ENCODE assay signal across 10 mouse cellular contexts in genomic region chr16:90040771-90041364, GRCm38 (mm10).
DNase-seq lines count a peak whose midpoint lies in the region; ATAC-seq lines count a peak whose summit lies in the region.
"Had no signal": no experiment of that assay in that cellular context is flagged by ENCODE, and none has a peak within 500 bp of the region (broad histone marks: within the 10 kb centered on the region; RNA-seq: fewer than 3 reads in every experiment).

No protein-coding gene starts in this region.

- H3K4me1 ChIP-seq in midbrain, embryonic 14.5 days (ENCODE audit: control insufficient read depth, insufficient read depth, low read length): 0 out of 2 replicates have a peak, but pooled peaks cover 4% of the 10 kb centered on the region
- no peaks in the 10 kb centered on the region for H3K4me1 ChIP-seq in midbrain, embryonic 11.5 days (ENCODE audit: control insufficient read depth, insufficient read depth, low read length)
- peaks cover 26% of the 10 kb centered on the region for H3K4me1 ChIP-seq in liver, embryonic 11.5 days (replicated peaks; ENCODE audit: control insufficient read depth, insufficient read depth, low read length)
- no peaks in the 10 kb centered on the region for H3K4me1 ChIP-seq in kidney, embryonic 14.5 days (ENCODE audit: control insufficient read depth, insufficient read depth, low read length)

- intact Hi-C loops in left cerebral cortex, postnatal 25 days (cut with DNase I): no loop called here

- no peak overlapping the region for H3K27ac ChIP-seq in midbrain, embryonic 14.5 days (replicated peaks; ENCODE audit: low read depth, low read length)
- no peak overlapping the region for H3K27ac ChIP-seq in midbrain, embryonic 11.5 days (ENCODE audit: low read depth, low read length)
- no peak overlapping the region for H3K27ac ChIP-seq in liver, embryonic 11.5 days (ENCODE audit: low read depth, low read length)
- H3K27ac ChIP-seq in kidney, embryonic 14.5 days (ENCODE audit: low read depth, low read length): no peak overlapping the region
- H3K27ac ChIP-seq: embryonic facial prominence, embryonic 15.5 days; midbrain, embryonic 12.5 days had no signal

- DNase-seq in midbrain, embryonic 14.5 days: peak; percentile 72
- DNase-seq in midbrain, embryonic 11.5 days (ENCODE audit: low spot score, missing footprints): no peak
- DNase-seq in frontal cortex, adult 2 months (ENCODE audit: extremely low spot score in 1 of 2, low spot score in 1 of 2): peak; percentile 38 to 74
- DNase-seq in left cerebral cortex, postnatal 25 days (ENCODE audit: low spot score in 2 of 2): peak; percentile 74 to 83
- DNase-seq in thymus, postnatal 14 days: peak; percentile 65
- DNase-seq in liver, embryonic 11.5 days (ENCODE audit: low spot score): no peak

- 56% methylated on average over 8 of the region's 8 CpGs for WGBS in midbrain, embryonic 14.5 days
- 83% methylated on average over 8 of the region's 8 CpGs for WGBS in midbrain, embryonic 11.5 days
- WGBS in liver, embryonic 11.5 days: 57% methylated on average over 8 of the region's 8 CpGs
- WGBS in kidney, embryonic 14.5 days: 69% methylated on average over 8 of the region's 8 CpGs

- no peaks in the 10 kb centered on the region for H3K27me3 ChIP-seq in midbrain, embryonic 14.5 days (ENCODE audit: control insufficient read depth, insufficient read depth, low read length)
- H3K27me3 ChIP-seq in midbrain, embryonic 11.5 days (ENCODE audit: control insufficient read depth, insufficient read depth, low read length): no peaks in the 10 kb centered on the region
- H3K27me3 ChIP-seq in liver, embryonic 11.5 days (replicated peaks; ENCODE audit: control insufficient read depth, insufficient read depth, low read length): no peaks in the 10 kb centered on the region
- no peaks in the 10 kb centered on the region for H3K27me3 ChIP-seq in kidney, embryonic 14.5 days (ENCODE audit: control insufficient read depth, insufficient read depth, low read length)
- H3K27me3 ChIP-seq: embryonic facial prominence, embryonic 15.5 days; midbrain, embryonic 12.5 days had no signal

- H3K4me3 ChIP-seq in midbrain, embryonic 14.5 days (replicated peaks; ENCODE audit: low read depth, low read length): no peak overlapping the region
- H3K4me3 ChIP-seq in midbrain, embryonic 11.5 days (ENCODE audit: low read depth, low read length): no peak overlapping the region
- no peak overlapping the region for H3K4me3 ChIP-seq in liver, embryonic 11.5 days (ENCODE audit: low read depth, low read length)
- H3K4me3 ChIP-seq in kidney, embryonic 14.5 days (ENCODE audit: low read length): no peak overlapping the region
- H3K4me3 ChIP-seq: embryonic facial prominence, embryonic 15.5 days; midbrain, embryonic 12.5 days had no signal

- no peaks in the 10 kb centered on the region for H3K36me3 ChIP-seq in midbrain, embryonic 14.5 days (ENCODE audit: control insufficient read depth, insufficient read depth, low read length)
- no peaks in the 10 kb centered on the region for H3K36me3 ChIP-seq in midbrain, embryonic 11.5 days (ENCODE audit: control insufficient read depth, insufficient read depth, low read length)
- no peaks in the 10 kb centered on the region for H3K36me3 ChIP-seq in liver, embryonic 11.5 days (ENCODE audit: control insufficient read depth, insufficient read depth, low read length)
- no peaks in the 10 kb centered on the region for H3K36me3 ChIP-seq in kidney, embryonic 14.5 days (ENCODE audit: control insufficient read depth, insufficient read depth, low read length)
- H3K36me3 ChIP-seq: embryonic facial prominence, embryonic 15.5 days; midbrain, embryonic 12.5 days had no signal

- ATAC-seq in midbrain, embryonic 14.5 days (ENCODE audit: low FRiP score, low TSS enrichment): no peak
- ATAC-seq in midbrain, embryonic 11.5 days (ENCODE audit: low FRiP score): no peak
- ATAC-seq in megakaryocyte-erythroid progenitor cell, adult 5-6 weeks (replicated peaks; ENCODE audit: low FRiP score, low TSS enrichment, poor library complexity, severe bottlenecking): no peak
- no peak for ATAC-seq in liver, embryonic 11.5 days (replicated peaks; ENCODE audit: low FRiP score)
- ATAC-seq in kidney, embryonic 14.5 days (ENCODE audit: low FRiP score, low TSS enrichment): no peak

- no peak overlapping the region for H3K9ac ChIP-seq in midbrain, embryonic 14.5 days (replicated peaks; ENCODE audit: low read length)
- H3K9ac ChIP-seq in midbrain, embryonic 11.5 days (ENCODE audit: low read length): no peak overlapping the region
- no peak overlapping the region for H3K9ac ChIP-seq in liver, embryonic 11.5 days (ENCODE audit: low read depth, low read length)
- H3K9ac ChIP-seq in kidney, embryonic 14.5 days (ENCODE audit: low read depth, low read length): no peak overlapping the region
- H3K9ac ChIP-seq: embryonic facial prominence, embryonic 15.5 days; midbrain, embryonic 12.5 days had no signal

- H3K4me2 ChIP-seq in midbrain, embryonic 14.5 days (ENCODE audit: low read length): no peak overlapping the region
- H3K4me2 ChIP-seq in midbrain, embryonic 11.5 days: no peak overlapping the region
- H3K4me2 ChIP-seq in liver, embryonic 11.5 days: no peak overlapping the region
- no peak overlapping the region for H3K4me2 ChIP-seq in kidney, embryonic 14.5 days (replicated peaks; ENCODE audit: low read depth, low read length)
- H3K4me2 ChIP-seq: embryonic facial prominence, embryonic 15.5 days; midbrain, embryonic 12.5 days had no signal

- no peaks in the 10 kb centered on the region for H3K9me3 ChIP-seq in midbrain, embryonic 14.5 days (ENCODE audit: control insufficient read depth, low read length)
- H3K9me3 ChIP-seq in midbrain, embryonic 11.5 days (ENCODE audit: control insufficient read depth, low read length): no peaks in the 10 kb centered on the region
- H3K9me3 ChIP-seq in liver, embryonic 11.5 days (ENCODE audit: control insufficient read depth, low read length): no peaks in the 10 kb centered on the region
- H3K9me3 ChIP-seq in kidney, embryonic 14.5 days (ENCODE audit: control insufficient read depth, low read length): no peaks in the 10 kb centered on the region
- H3K9me3 ChIP-seq: embryonic facial prominence, embryonic 15.5 days; midbrain, embryonic 12.5 days had no signal

Comparison
In these comparisons a context has a peak if more than half of its experiments do, and no peak if none do; other contexts are left out.
1. DNase-seq: peak in midbrain, embryonic 14.5 days (single experiment), frontal cortex, adult 2 months (2 of 2), left cerebral cortex, postnatal 25 days (2 of 2) and thymus, postnatal 14 days (single experiment); none in midbrain, embryonic 11.5 days (single experiment) and liver, embryonic 11.5 days (single experiment).